Comparison of ENCODE assay signal across 8 mouse cellular contexts in the genomic region with DNA sequence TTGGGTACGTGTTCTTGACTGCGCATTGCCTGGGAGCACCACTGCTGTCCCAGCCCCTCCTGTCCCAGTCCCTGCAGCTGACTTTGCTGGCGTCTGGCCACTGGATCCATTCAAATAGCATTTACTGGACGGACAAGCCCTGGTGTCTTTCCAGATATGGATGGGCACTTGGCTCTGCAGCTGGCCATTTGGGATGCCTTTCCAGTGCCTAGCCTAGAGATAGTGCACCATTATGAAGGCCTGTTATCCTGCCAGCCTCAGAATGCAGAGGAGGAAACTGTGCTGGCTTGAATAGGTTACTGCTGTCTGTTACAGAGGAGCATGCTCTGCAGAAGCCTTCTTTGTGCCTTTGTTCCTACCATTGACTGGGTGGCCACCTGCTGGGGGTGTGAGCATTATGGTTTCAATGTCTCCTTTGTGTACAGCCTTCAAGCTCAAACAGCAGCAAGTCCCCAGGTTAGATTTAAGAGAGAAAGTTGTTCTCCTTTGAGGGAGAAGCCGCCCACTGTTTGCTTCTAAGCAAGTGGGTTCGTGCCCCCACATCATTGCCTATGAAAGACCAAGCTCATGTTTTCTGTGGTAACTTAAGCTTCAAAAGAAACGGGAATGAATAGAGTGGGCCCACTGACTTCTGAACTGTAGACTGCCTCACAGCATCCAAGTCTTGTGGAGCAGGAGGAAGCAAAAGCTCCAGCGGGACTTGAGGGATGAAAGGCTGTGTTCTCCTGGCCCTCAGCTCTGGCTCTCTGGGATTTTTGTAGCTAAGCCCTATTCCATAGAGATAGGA.
DNase-seq lines count a peak whose midpoint lies in the region; ATAC-seq and TF ChIP-seq lines count a peak whose summit lies in the region.

No protein-coding gene starts in this region.

- TF ChIP-seq POLR2A in liver, adult 2 months (IDR thresholded peaks at IDR 0.05; ENCODE audit: extremely low read depth, insufficient read depth, low read length) = no peak

- no peak overlapping the region for H3K4me2 ChIP-seq in neural tube, embryonic 11.5 days (ENCODE audit: low read depth)

- DNase-seq in liver, adult 2 months (ENCODE audit: extremely low read depth, low read depth, low spot score) = peak; percentile 59
- no peak for DNase-seq in liver
- DNase-seq in embryonic facial prominence, embryonic 10.5 days (ENCODE audit: low spot score) = peak; percentile 28
- peak; percentile 53 to 68 for DNase-seq in heart, postnatal 10 days
- peak; percentile 69 to 74 for DNase-seq in left cerebral cortex, adult 9 months (ENCODE audit: low spot score in 2 of 2)
- peak; percentile 80 for DNase-seq in neural tube, embryonic 11.5 days (ENCODE audit: low spot score)
- DNase-seq in thymus, postnatal 14 days = peak; percentile 80
- DNase-seq in kidney, adult 18-20 months = no peak

- WGBS in liver, adult 2 months = 76% methylated on average over 8 of the region's 8 CpGs
- 45% methylated on average over 8 of the region's 8 CpGs for WGBS in embryonic facial prominence, embryonic 10.5 days
- 26% methylated on average over 8 of the region's 8 CpGs for WGBS in neural tube, embryonic 11.5 days

- no peak overlapping the region for H3K4me3 ChIP-seq in liver, adult 2 months (ENCODE audit: insufficient read depth, low read depth, low read length)
- H3K4me3 ChIP-seq in embryonic facial prominence, embryonic 10.5 days = no peak overlapping the region
- H3K4me3 ChIP-seq in neural tube, embryonic 11.5 days (ENCODE audit: low read depth, low read length) = no peak overlapping the region

- H3K79me2 ChIP-seq in liver, adult 2 months (ENCODE audit: control insufficient read depth, insufficient read depth, low read length) = no peaks in the 10 kb centered on the region

- H3K9me3 ChIP-seq in embryonic facial prominence, embryonic 10.5 days = no peaks in the 10 kb centered on the region
- H3K9me3 ChIP-seq in neural tube, embryonic 11.5 days (ENCODE audit: control insufficient read depth, low read length) = no peaks in the 10 kb centered on the region

- H3K4me1 ChIP-seq in liver, adult 2 months (ENCODE audit: control insufficient read depth, insufficient read depth, low read length) = peaks cover 13% of the 10 kb centered on the region
- peaks cover 31% of the 10 kb centered on the region for H3K4me1 ChIP-seq in embryonic facial prominence, embryonic 10.5 days
- H3K4me1 ChIP-seq in neural tube, embryonic 11.5 days (ENCODE audit: control insufficient read depth, insufficient read depth, low read length) = peaks cover 9% of the 10 kb centered on the region

- no peak overlapping the region for H3K9ac ChIP-seq in liver, adult 2 months (ENCODE audit: low read depth, low read length)
- no peak overlapping the region; the same call in 1 of the 2 replicates for H3K9ac ChIP-seq in neural tube, embryonic 11.5 days (ENCODE audit: low read length)

- no peaks in the 10 kb centered on the region for H3K36me3 ChIP-seq in liver, adult 2 months (ENCODE audit: control insufficient read depth, insufficient read depth, low read length)
- peaks cover 17% of the 10 kb centered on the region for H3K36me3 ChIP-seq in embryonic facial prominence, embryonic 10.5 days (replicated peaks)
- no peaks in the 10 kb centered on the region for H3K36me3 ChIP-seq in neural tube, embryonic 11.5 days (ENCODE audit: control insufficient read depth, insufficient read depth, low read length)

- peak; percentile 85 for ATAC-seq in neural tube, embryonic 11.5 days (ENCODE audit: insufficient read depth, low FRiP score, low TSS enrichment)

- intact Hi-C loops in heart, postnatal 10 days (cut with DNase I) = no loop called here

- TF ChIP-seq CTCF in liver, adult 2 months (IDR thresholded peaks at IDR 0.05; ENCODE audit: low read depth, low read length) = no peak

- H3K27ac ChIP-seq in liver, adult 2 months (replicated peaks; ENCODE audit: insufficient read depth, low read depth, low read length) = no peak overlapping the region
- H3K27ac ChIP-seq in embryonic facial prominence, embryonic 10.5 days (replicated peaks) = peak overlapping the region; percentile 36; the same call in 1 of the 2 replicates
- H3K27ac ChIP-seq in neural tube, embryonic 11.5 days (ENCODE audit: low read depth, low read length) = peak overlapping the region; percentile 80

- no peaks in the 10 kb centered on the region for H3K27me3 ChIP-seq in liver, adult 2 months (ENCODE audit: control insufficient read depth, insufficient read depth, low read length)
- peaks cover 13% of the 10 kb centered on the region; the same call in 1 of the 2 replicates for H3K27me3 ChIP-seq in embryonic facial prominence, embryonic 10.5 days (replicated peaks; ENCODE audit: low read depth, poor library complexity, severe bottlenecking)
- no peaks in the 10 kb centered on the region for H3K27me3 ChIP-seq in neural tube, embryonic 11.5 days (ENCODE audit: control insufficient read depth, insufficient read depth, low read length)

Comparison
In these comparisons a context has a peak if more than half of its experiments do, and no peak if none do; other contexts are left out.
1. DNase-seq: peak in liver, adult 2 months (single experiment), embryonic facial prominence, embryonic 10.5 days (single experiment), heart, postnatal 10 days (2 of 2), left cerebral cortex, adult 9 months (2 of 2), neural tube, embryonic 11.5 days (single experiment) and thymus, postnatal 14 days (single experiment); none in liver (single experiment) and kidney, adult 18-20 months (single experiment).